In genomic region chr3:89136365-89136764, GRCm38 (mm10) we compare ENCODE assay signal across 10 mouse cellular contexts. TPM values are rescaled to one million over a fixed set of nuclear protein-coding genes. Genes with fewer than 3 reads are reported as not detected.
A peak's percentile ranks its signal among the peaks of the same experiment; 100 is the strongest.
DNase-seq lines count a peak whose midpoint lies in the region; ATAC-seq lines count a peak whose summit lies in the region.
"Had no signal": no experiment of that assay in that cellular context is flagged by ENCODE, and none has a peak within 500 bp of the region (broad histone marks: within the 10 kb centered on the region; RNA-seq: fewer than 3 reads in every experiment).

No protein-coding gene starts in this region.

- H3K4me2 ChIP-seq in midbrain, embryonic 14.5 days (ENCODE audit: low read length): no peak overlapping the region

- H3K27ac ChIP-seq in midbrain, embryonic 10.5 days (replicated peaks): peak overlapping the region; percentile 57; the same call in 1 of the 2 replicates
- no peak overlapping the region for H3K27ac ChIP-seq in midbrain, embryonic 14.5 days (replicated peaks; ENCODE audit: low read depth, low read length)

- 45% methylated on average over 9 of the region's 9 CpGs for WGBS in midbrain, embryonic 10.5 days
- WGBS in midbrain, embryonic 14.5 days: 42% methylated on average over 9 of the region's 9 CpGs

- H3K9me3 ChIP-seq in midbrain, embryonic 10.5 days (replicated peaks): no peaks in the 10 kb centered on the region
- H3K9me3 ChIP-seq in midbrain, embryonic 14.5 days (ENCODE audit: control insufficient read depth, low read length): no peaks in the 10 kb centered on the region

- H3K36me3 ChIP-seq in midbrain, embryonic 10.5 days: no peaks in the 10 kb centered on the region
- H3K36me3 ChIP-seq in midbrain, embryonic 14.5 days (ENCODE audit: control insufficient read depth, insufficient read depth, low read length): no peaks in the 10 kb centered on the region

- no peak for ATAC-seq in midbrain, embryonic 14.5 days (ENCODE audit: low FRiP score, low TSS enrichment)

- no peak overlapping the region for H3K9ac ChIP-seq in midbrain, embryonic 14.5 days (replicated peaks; ENCODE audit: low read length)

- H3K27me3 ChIP-seq in midbrain, embryonic 10.5 days (ENCODE audit: low read depth, poor library complexity, severe bottlenecking): peaks cover 34% of the 10 kb centered on the region
- H3K27me3 ChIP-seq in midbrain, embryonic 14.5 days (ENCODE audit: control insufficient read depth, insufficient read depth, low read length): no peaks in the 10 kb centered on the region

- peak overlapping the region; percentile 23; the same call in 1 of the 2 replicates for H3K4me3 ChIP-seq in midbrain, embryonic 10.5 days
- no peak overlapping the region for H3K4me3 ChIP-seq in midbrain, embryonic 14.5 days (replicated peaks; ENCODE audit: low read depth, low read length)

- H3K4me1 ChIP-seq in midbrain, embryonic 10.5 days: peaks cover 13% of the 10 kb centered on the region
- no peaks in the 10 kb centered on the region for H3K4me1 ChIP-seq in midbrain, embryonic 14.5 days (ENCODE audit: control insufficient read depth, insufficient read depth, low read length)

- DNase-seq in midbrain, embryonic 10.5 days (ENCODE audit: low spot score): no peak
- DNase-seq in midbrain, embryonic 14.5 days: no peak
- DNase-seq in embryo, embryonic 11 days: peak; percentile 34
- DNase-seq in kidney, postnatal 14 days: peak; percentile 88
- DNase-seq in thymus, postnatal 10 days (ENCODE audit: low spot score in 2 of 2): peak; percentile 12 to 58
- no peak for DNase-seq in left cerebral cortex, adult 8-10 months (ENCODE audit: low spot score in 2 of 2)
- DNase-seq in cerebellum, adult 11 months: no peak
- DNase-seq in lung, postnatal 36 days: no peak
- DNase-seq: gastrocnemius, postnatal 25 days had no signal

RNA-seq across cellular contexts. Expression of gene Pklr, which starts 0.4 kb away (rescaled TPM):
- polyA plus RNA-seq in midbrain, embryonic 10.5 days (2016; fragmentation: Nextera tagmentation; extraction: Ambion mirVana): 4.1 and 5.9 TPM in 2 replicates
- polyA plus RNA-seq in midbrain, embryonic 14.5 days (2014; fragmentation: Nextera tagmentation; extraction: Ambion mirVana): 0.07 and 0.29 TPM in 2 replicates
- total RNA-seq in left cerebral cortex, adult 8-10 months (2022): not detected
- total RNA-seq: gastrocnemius, postnatal 25 days had no signal

RNA-seq across cellular contexts. Expression of gene Hcn3, which starts 23.6 kb away (rescaled TPM):
- 6.3 and 10.6 TPM in 2 replicates for polyA plus RNA-seq in midbrain, embryonic 10.5 days (2016; fragmentation: Nextera tagmentation; extraction: Ambion mirVana)
- 23.6 and 30.7 TPM in 2 replicates for polyA plus RNA-seq in midbrain, embryonic 14.5 days (2014; fragmentation: Nextera tagmentation; extraction: Ambion mirVana)
- total RNA-seq in left cerebral cortex, adult 8-10 months (2022): 10 to 100 TPM; 12.3 to 18.2 (median 17.0) TPM

RNA-seq across cellular contexts. Expression of gene Clk2, which starts 28.2 kb away (rescaled TPM):
- 33.8 and 34.0 TPM in 2 replicates for polyA plus RNA-seq in midbrain, embryonic 10.5 days (2016; fragmentation: Nextera tagmentation; extraction: Ambion mirVana)
- polyA plus RNA-seq in midbrain, embryonic 14.5 days (2014; fragmentation: Nextera tagmentation; extraction: Ambion mirVana): 22.0 and 24.6 TPM in 2 replicates
- total RNA-seq in left cerebral cortex, adult 8-10 months (2022): 10 to 100 TPM; 41.2 to 45.3 (median 42.5) TPM

RNA-seq across cellular contexts. Expression of gene Fdps, which starts 34.6 kb away (rescaled TPM):
- 366 and 381 TPM in 2 replicates for polyA plus RNA-seq in midbrain, embryonic 10.5 days (2016; fragmentation: Nextera tagmentation; extraction: Ambion mirVana)
- 364 and 475 TPM in 2 replicates for polyA plus RNA-seq in midbrain, embryonic 14.5 days (2014; fragmentation: Nextera tagmentation; extraction: Ambion mirVana)
- 100 to 1,000 TPM in 2 of 4 experiments, 10 to 100 TPM in 2; 84.4 to 129 (median 100) TPM for total RNA-seq in left cerebral cortex, adult 8-10 months (2022)

RNA-seq across cellular contexts. Expression of gene Gm43738, which starts 35.5 kb away (rescaled TPM):
- not detected in 2 replicates for polyA plus RNA-seq in midbrain, embryonic 10.5 days (2016; fragmentation: Nextera tagmentation; extraction: Ambion mirVana)
- polyA plus RNA-seq in midbrain, embryonic 14.5 days (2014; fragmentation: Nextera tagmentation; extraction: Ambion mirVana): not detected in 2 replicates
- total RNA-seq in left cerebral cortex, adult 8-10 months (2022): under 1 TPM in 1 of 4 experiments, not detected in 3; 0.21 TPM
- total RNA-seq: gastrocnemius, postnatal 25 days had no signal
- polyA plus RNA-seq: spleen, adult 2 months had no signal

Comparison
In these comparisons a context has a peak if more than half of its experiments do, and no peak if none do; other contexts are left out.
1. DNase-seq: peak in embryo, embryonic 11 days (single experiment), kidney, postnatal 14 days (single experiment) and thymus, postnatal 10 days (2 of 2); none in midbrain, embryonic 10.5 days (single experiment), midbrain, embryonic 14.5 days (single experiment), left cerebral cortex, adult 8-10 months (0 of 2), cerebellum, adult 11 months (single experiment) and lung, postnatal 36 days (single experiment).